In genomic region chr4:128194454-128194853, GRCm38 (mm10) we compare ENCODE assay signal across 28 mouse cellular contexts.
"Had no signal": no experiment of that assay in that cellular context is flagged by ENCODE, and none has a peak within 500 bp of the region (broad histone marks: within the 10 kb centered on the region; RNA-seq: fewer than 3 reads in every experiment).

No protein-coding gene starts in this region.

- H3K27ac ChIP-seq: embryonic facial prominence, embryonic 10.5 days; embryonic facial prominence, embryonic 12.5 days; embryonic facial prominence, embryonic 13.5 days; embryonic facial prominence, embryonic 15.5 days; forebrain, embryonic 10.5 days; forebrain, embryonic 12.5 days; forebrain, embryonic 13.5 days; forebrain, embryonic 15.5 days; gastrocnemius, adult 2 months had no signal

- H3K27me3 ChIP-seq: embryonic facial prominence, embryonic 12.5 days; embryonic facial prominence, embryonic 13.5 days; embryonic facial prominence, embryonic 15.5 days; forebrain, embryonic 12.5 days; forebrain, embryonic 13.5 days; forebrain, embryonic 15.5 days had no signal

- H3K9me3 ChIP-seq: embryonic facial prominence, embryonic 10.5 days; embryonic facial prominence, embryonic 12.5 days; embryonic facial prominence, embryonic 13.5 days; embryonic facial prominence, embryonic 15.5 days; forebrain, embryonic 10.5 days; forebrain, embryonic 12.5 days; forebrain, embryonic 13.5 days; forebrain, embryonic 15.5 days had no signal

- H3K9ac ChIP-seq: embryonic facial prominence, embryonic 12.5 days; embryonic facial prominence, embryonic 13.5 days; embryonic facial prominence, embryonic 15.5 days; forebrain, embryonic 12.5 days; forebrain, embryonic 13.5 days; forebrain, embryonic 15.5 days; forebrain, postnatal 0 days had no signal

- H3K4me1 ChIP-seq: embryonic facial prominence, embryonic 10.5 days; embryonic facial prominence, embryonic 12.5 days; embryonic facial prominence, embryonic 13.5 days; embryonic facial prominence, embryonic 15.5 days; forebrain, embryonic 10.5 days; forebrain, embryonic 12.5 days; forebrain, embryonic 13.5 days; forebrain, embryonic 15.5 days had no signal

- H3K4me3 ChIP-seq: embryonic facial prominence, embryonic 10.5 days; embryonic facial prominence, embryonic 12.5 days; embryonic facial prominence, embryonic 13.5 days; embryonic facial prominence, embryonic 15.5 days; erythroblast, embryonic 14.5 days; forebrain, embryonic 10.5 days; forebrain, embryonic 12.5 days; forebrain, embryonic 13.5 days; forebrain, embryonic 15.5 days; gastrocnemius, adult 2 months had no signal

- H3K36me3 ChIP-seq: embryonic facial prominence, embryonic 10.5 days; embryonic facial prominence, embryonic 12.5 days; embryonic facial prominence, embryonic 13.5 days; embryonic facial prominence, embryonic 15.5 days; forebrain, embryonic 10.5 days; forebrain, embryonic 12.5 days; forebrain, embryonic 15.5 days had no signal

- ATAC-seq: forebrain, embryonic 13.5 days; forebrain, embryonic 14.5 days; forebrain, embryonic 15.5 days; forebrain, embryonic 16.5 days; forebrain, postnatal 0 days had no signal

- DNase-seq: cerebellum, adult 2 months; cerebellum, adult 8-10 months; cerebellum, adult 9-10 months; cerebellum, adult 9-11 months; cerebellum, postnatal 10 days; cerebellum, postnatal 14 days; cerebellum, postnatal 25 days; cerebellum, postnatal 36 days; embryo, embryonic 11 days; forebrain, postnatal 0 days; gastrocnemius, adult 2 months; gastrocnemius, postnatal 10 days; gastrocnemius, postnatal 14 days; gastrocnemius, postnatal 25 days; gastrocnemius, postnatal 36 days; heart, adult 11 months; heart, adult 18-20 months had no signal

- H3K4me2 ChIP-seq: embryonic facial prominence, embryonic 12.5 days; embryonic facial prominence, embryonic 13.5 days; embryonic facial prominence, embryonic 15.5 days; forebrain, embryonic 12.5 days; forebrain, embryonic 13.5 days; forebrain, embryonic 15.5 days had no signal
